Mouse (Mus musculus): ENCODE measurements around the gene Ifi209. TPM values are rescaled to one million over a fixed set of nuclear protein-coding genes. Genes with fewer than 3 reads are reported as not detected.
"Not testable (repeated sequence)": the region's sequence is repeated elsewhere in the genome, so short reads cannot be mapped to it uniquely, and the experiment has no call there.

Gene Ifi209
- total RNA-seq (2021), result 1 to 10 TPM; 1.2 to 1.7 TPM
- long read RNA-seq, experiment 1, result 0 reads
- long read RNA-seq, experiment 2, partial matches to known transcripts, result 0 of 1 reads
- long read RNA-seq, experiment 2, other reads (novel, unspliced or antisense), result 0 of 1 reads

- DNase-seq (ENCODE audit: low spot score in 2 of 2), result not testable (repeated sequence)
Observed at GRCm38 (mm10) chr1:173630622-173631021, at the start of gene Ifi209. Gene Ifi209 (plus strand): TSS chr1:173630917.

GRCm38 (mm10) chr1:173589698-173590097, 41.0 kb upstream of the Ifi209 start:
- not testable (repeated sequence) for DNase-seq (ENCODE audit: low spot score in 2 of 2)

- not testable (repeated sequence) for DNase-seq (ENCODE audit: low spot score in 2 of 2)
Observed at GRCm38 (mm10) chr1:173598838-173599494, 31.8 kb upstream of the Ifi209 start, which contains the start of gene Ifi213. Gene Ifi213 (minus strand): TSS chr1:173599274.

- not testable (repeated sequence) for DNase-seq (ENCODE audit: low spot score in 2 of 2)
Observed at GRCm38 (mm10) chr1:173610291-173610690, 20.4 kb upstream of the Ifi209 start.

GRCm38 (mm10) chr1:173622216-173622615, 8.5 kb upstream of the Ifi209 start:
- not testable (repeated sequence) for DNase-seq (ENCODE audit: low spot score in 2 of 2)

- no peak for DNase-seq (ENCODE audit: low spot score in 2 of 2)
Observed at GRCm38 (mm10) chr1:173624052-173624451, 6.7 kb upstream of the Ifi209 start.

- no peak for DNase-seq (ENCODE audit: low spot score in 2 of 2)
Observed at GRCm38 (mm10) chr1:173626686-173627085, 4.0 kb upstream of the Ifi209 start.

GRCm38 (mm10) chr1:173633969-173634645, 3.4 kb downstream of the Ifi209 start:
- DNase-seq (ENCODE audit: low spot score in 2 of 2), result no peak

- DNase-seq (ENCODE audit: low spot score in 2 of 2), result no peak
Observed at GRCm38 (mm10) chr1:173645393-173645792, 14.7 kb downstream of the Ifi209 start.

- no peak for DNase-seq (ENCODE audit: low spot score in 2 of 2)
Observed at GRCm38 (mm10) chr1:173657973-173658372, 27.3 kb downstream of the Ifi209 start.

- DNase-seq (ENCODE audit: low spot score in 2 of 2), result not testable (repeated sequence)
Observed at GRCm38 (mm10) chr1:173673458-173674097, 42.9 kb downstream of the Ifi209 start, which contains the start of gene Ifi208. Gene Ifi208 (plus strand): TSS chr1:173673675.

- DNase-seq (ENCODE audit: low spot score in 2 of 2), result not testable (repeated sequence)
Observed at GRCm38 (mm10) chr1:173678605-173679004, 47.9 kb downstream of the Ifi209 start.

- DNase-seq (ENCODE audit: low spot score in 2 of 2), result no peak
Observed at GRCm38 (mm10) chr1:173694270-173694669, 63.6 kb downstream of the Ifi209 start.

Small RNAs within 50 kb of the gene (microRNA-seq; reads per million reads assigned to microRNA genes)
- 0 reads per million in 2 experiments for gene Gm44339 (ENCODE audit: borderline number of aligned reads in 2 of 2)

Other genes starting within 250 kb of the Ifi209 start
- gene Ifi206, start 139.9 kb upstream of the Ifi209 start, total RNA-seq (2021), result 1 to 10 TPM in 1 of 2 experiments, under 1 TPM in 1; 0.53 to 1.2 TPM
- not detected for gene Ifi214, start 95.0 kb upstream of the Ifi209 start, total RNA-seq (2021)
- 1 to 10 TPM; 1.5 to 2.5 TPM for gene Ifi213, start 31.6 kb upstream of the Ifi209 start, total RNA-seq (2021)
- 1 to 10 TPM; 1.5 to 2.0 TPM for gene Ifi208, start 42.8 kb downstream of the Ifi209 start, total RNA-seq (2021)
- 1 to 10 TPM; 4.9 to 8.6 TPM for gene Ifi207, start 110.8 kb downstream of the Ifi209 start, total RNA-seq (2021)
- gene Ifi204, start 136.0 kb downstream of the Ifi209 start, total RNA-seq (2021), result 10 to 100 TPM in 1 of 2 experiments, 1 to 10 TPM in 1; 6.6 to 10.6 TPM

Measured in adrenal gland, adult 18-20 months (tissue).